Mouse (Mus musculus): ENCODE measurements around the gene Hamp.

DNA sequence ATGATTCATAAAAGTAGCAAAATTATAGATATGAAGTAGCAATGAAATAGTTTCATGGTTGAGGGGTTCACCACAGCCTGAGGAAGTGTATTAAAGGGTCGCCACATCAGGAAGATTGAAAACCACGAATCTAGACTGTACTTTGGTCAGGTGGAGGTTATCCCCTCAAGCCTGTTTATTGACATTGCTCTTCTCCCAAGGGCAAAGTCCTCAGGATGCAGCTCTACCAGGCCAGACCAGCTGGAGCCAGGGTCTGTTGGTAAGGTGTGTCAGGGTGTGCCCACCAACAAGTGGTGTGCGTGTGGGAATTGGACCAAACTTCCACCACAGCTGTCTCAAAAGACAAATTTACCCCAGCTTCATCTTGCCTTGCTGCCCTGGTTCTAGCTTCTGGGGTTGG is 48.6 kb downstream of the Hamp start:
- no peak for TF ChIP-seq CTCF (IDR thresholded peaks at IDR 0.05; ENCODE audit: low read depth, low read length)
- no peak for TF ChIP-seq POLR2A (IDR thresholded peaks at IDR 0.05; ENCODE audit: borderline replicate concordance, low read depth, low read length)
